Mouse (Mus musculus) G1E (cell line): ENCODE measurements around the gene B3gnt2.

ENCODE experiments used
- CTCF ChIP-seq: IDR thresholded peaks from 2 replicates; pipeline ENCODE4 v1.5.1; 2012; ENCODE audit warnings: low read depth, low read length, inconsistent platforms, mixed read lengths
- GATA1 ChIP-seq: IDR thresholded peaks from 2 replicates; pipeline ENCODE4 v1.6.1; 2012; ENCODE audit warnings: borderline replicate concordance, low read length, inconsistent platforms, mixed read lengths
- TAL1 ChIP-seq: conservative IDR thresholded peaks from 2 replicates; pipeline ENCODE4 v1.6.1; 2012; ENCODE audit warnings: low read depth, low read length, inconsistent platforms, mixed read lengths

- TF ChIP-seq CTCF (no peak), TAL1 (no peak), GATA1 (no peak)
Observed at GRCm38 (mm10) chr11:22893075-22893474, 32.3 kb upstream of the B3gnt2 start.
